Mouse (Mus musculus) stomach, postnatal 0 days (tissue): ENCODE data around the gene Klhl7.

Source experiments
- CTCF ChIP-seq: IDR thresholded peaks from 2 replicates; pipeline ENCODE4 v1.5.1; 2016; ENCODE audit warnings: antibody characterized with exemption, low read depth, mild to moderate bottlenecking, moderate library complexity
- EP300 ChIP-seq: optimal IDR thresholded peaks from 2 replicates; pipeline ENCODE3; 2016; ENCODE audit warnings: antibody characterized with exemption

- TF ChIP-seq CTCF: no peak
- TF ChIP-seq EP300: no peak
Observed at GRCm38 (mm10) chr5:24068955-24069354, 31.4 kb upstream of the Klhl7 start.
